Mouse (Mus musculus): ENCODE measurements around the gene Nrxn3. TPM values are rescaled to one million over a fixed set of nuclear protein-coding genes. Genes with fewer than 3 reads are reported as not detected.
A peak's percentile ranks its signal among the peaks of the same experiment; 100 is the strongest.

Nrxn3 gene
- polyA plus RNA-seq, 1 experiment from 2014 or later = 1.6 TPM

- WGBS = 2% methylated on average over 17 of the region's 17 CpGs
- no peaks in the 10 kb centered on the region for H3K9me3 ChIP-seq
Measured at GRCm38 (mm10) chr12:89812550-89813207, 1090.0 kb downstream of the Nrxn3 start.

GRCm38 (mm10) chr12:89813294-89813693 is 1090.6 kb downstream of the Nrxn3 start:
- Histone ChIP-seq H3K27ac (replicated peaks) (no peak overlapping the region), H3K36me3 (no peaks in the 10 kb centered on the region), H3K9ac (no peak overlapping the region), H3K4me1 (peaks cover 14% of the 10 kb centered on the region), H3K4me3 (peak overlapping the region; percentile 55), H3K9me3 (no peaks in the 10 kb centered on the region), H3K27me3 (replicated peaks) (peaks cover 35% of the 10 kb centered on the region), H3K4me2 (peak overlapping the region; percentile 79)
- no peak for ATAC-seq (ENCODE audit: extremely low read depth, insufficient number of reproducible peaks, low FRiP score, low TSS enrichment)
- 11% methylated on average over 13 of the region's 13 CpGs for WGBS

More at GRCm38 (mm10) chr12:89812550-89813207, 1090.0 kb downstream of the Nrxn3 start:
- Histone ChIP-seq H3K27ac (replicated peaks) (no peak overlapping the region), H3K4me2 (peak overlapping the region; percentile 79), H3K36me3 (no peaks in the 10 kb centered on the region), H3K4me1 (peaks cover 14% of the 10 kb centered on the region), H3K4me3 (peak overlapping the region; percentile 55), H3K9ac (peak overlapping the region; percentile 69), H3K27me3 (replicated peaks) (peaks cover 35% of the 10 kb centered on the region)
- 0 out of 2 replicates have a peak, but pooled peaks have one; percentile 9 for ATAC-seq (ENCODE audit: extremely low read depth, insufficient number of reproducible peaks, low FRiP score, low TSS enrichment)

GRCm38 (mm10) chr12:89813718-89814117 is 1091.0 kb downstream of the Nrxn3 start:
- Histone ChIP-seq H3K4me2 (peak overlapping the region; percentile 79), H3K4me1 (peaks cover 14% of the 10 kb centered on the region), H3K4me3 (peak overlapping the region; percentile 55), H3K27ac (replicated peaks) (no peak overlapping the region), H3K36me3 (no peaks in the 10 kb centered on the region), H3K9me3 (no peaks in the 10 kb centered on the region), H3K27me3 (replicated peaks) (peaks cover 35% of the 10 kb centered on the region), H3K9ac (no peak overlapping the region)
- ATAC-seq (ENCODE audit: extremely low read depth, insufficient number of reproducible peaks, low FRiP score, low TSS enrichment) = no peak
- 68% methylated on average over 5 of the region's 5 CpGs for WGBS

GRCm38 (mm10) chr12:89814536-89814935 is 1091.9 kb downstream of the Nrxn3 start:
- Histone ChIP-seq H3K4me2 (no peak overlapping the region), H3K27ac (replicated peaks) (no peak overlapping the region), H3K9me3 (no peaks in the 10 kb centered on the region), H3K27me3 (replicated peaks) (peaks cover 35% of the 10 kb centered on the region), H3K4me1 (peaks cover 11% of the 10 kb centered on the region), H3K4me3 (no peak overlapping the region), H3K9ac (no peak overlapping the region), H3K36me3 (no peaks in the 10 kb centered on the region)
- no peak for ATAC-seq (ENCODE audit: extremely low read depth, insufficient number of reproducible peaks, low FRiP score, low TSS enrichment)
- WGBS = 45% methylated on average over 4 of the region's 4 CpGs

- Histone ChIP-seq H3K9ac (no peak overlapping the region), H3K36me3 (no peaks in the 10 kb centered on the region), H3K27me3 (replicated peaks) (peaks cover 25% of the 10 kb centered on the region), H3K9me3 (no peaks in the 10 kb centered on the region), H3K4me2 (no peak overlapping the region), H3K4me3 (no peak overlapping the region), H3K27ac (replicated peaks) (no peak overlapping the region), H3K4me1 (peaks cover 4% of the 10 kb centered on the region; the same call in 1 of the 2 replicates)
- ATAC-seq (ENCODE audit: extremely low read depth, insufficient number of reproducible peaks, low FRiP score, low TSS enrichment) = no peak
- 66% methylated on average over 9 of the region's 9 CpGs for whole genome bisulfite sequencing
Measured at GRCm38 (mm10) chr12:89817072-89817773, 1094.5 kb downstream of the Nrxn3 start.

- WGBS = 85% methylated on average over 2 of the region's 2 CpGs
- Histone ChIP-seq H3K27me3 (replicated peaks) (peaks cover 24% of the 10 kb centered on the region), H3K27ac (replicated peaks) (no peak overlapping the region), H3K9ac (no peak overlapping the region), H3K9me3 (no peaks in the 10 kb centered on the region), H3K4me1 (peaks cover 3% of the 10 kb centered on the region; the same call in 1 of the 2 replicates), H3K4me2 (no peak overlapping the region), H3K4me3 (no peak overlapping the region), H3K36me3 (no peaks in the 10 kb centered on the region)
- ATAC-seq (ENCODE audit: extremely low read depth, insufficient number of reproducible peaks, low FRiP score, low TSS enrichment) = no peak
Measured at GRCm38 (mm10) chr12:89818200-89818599, 1095.5 kb downstream of the Nrxn3 start.

GRCm38 (mm10) chr12:89822141-89822540 is 1099.5 kb downstream of the Nrxn3 start:
- no peaks in the 10 kb centered on the region for H3K36me3 ChIP-seq
- no peaks in the 10 kb centered on the region; the same call in 1 of the 2 replicates for H3K27me3 ChIP-seq (replicated peaks)
- H3K9ac ChIP-seq = no peak overlapping the region
- H3K4me2 ChIP-seq = no peak overlapping the region
- no peaks in the 10 kb centered on the region for H3K4me1 ChIP-seq
- no peak overlapping the region for H3K27ac ChIP-seq (replicated peaks)
- no peak overlapping the region for H3K4me3 ChIP-seq
- ATAC-seq (ENCODE audit: extremely low read depth, insufficient number of reproducible peaks, low FRiP score, low TSS enrichment) = no peak
- no peaks in the 10 kb centered on the region for H3K9me3 ChIP-seq
- WGBS = 47% methylated on average over 4 of the region's 4 CpGs

- Histone ChIP-seq H3K4me3 (no peak overlapping the region), H3K27ac (replicated peaks) (no peak overlapping the region), H3K36me3 (no peaks in the 10 kb centered on the region), H3K9ac (no peak overlapping the region), H3K27me3 (replicated peaks) (no peaks in the 10 kb centered on the region), H3K9me3 (no peaks in the 10 kb centered on the region), H3K4me1 (no peaks in the 10 kb centered on the region), H3K4me2 (no peak overlapping the region)
- no peak for ATAC-seq (ENCODE audit: extremely low read depth, insufficient number of reproducible peaks, low FRiP score, low TSS enrichment)
- 79% methylated on average over 2 of the region's 2 CpGs for WGBS
Measured at GRCm38 (mm10) chr12:89829927-89830326, 1107.3 kb downstream of the Nrxn3 start.

GRCm38 (mm10) chr12:89830350-89830749 is 1107.7 kb downstream of the Nrxn3 start:
- Histone ChIP-seq H3K4me1 (no peaks in the 10 kb centered on the region), H3K9ac (no peak overlapping the region), H3K9me3 (no peaks in the 10 kb centered on the region), H3K27me3 (replicated peaks) (no peaks in the 10 kb centered on the region), H3K27ac (replicated peaks) (no peak overlapping the region), H3K4me3 (no peak overlapping the region), H3K36me3 (no peaks in the 10 kb centered on the region), H3K4me2 (no peak overlapping the region)
- no peak for ATAC-seq (ENCODE audit: extremely low read depth, insufficient number of reproducible peaks, low FRiP score, low TSS enrichment)
- 82% methylated on average over 5 of the region's 5 CpGs for WGBS

GRCm38 (mm10) chr12:89831300-89831699 is 1108.6 kb downstream of the Nrxn3 start:
- no peaks in the 10 kb centered on the region for H3K9me3 ChIP-seq
- no peak for ATAC-seq (ENCODE audit: extremely low read depth, insufficient number of reproducible peaks, low FRiP score, low TSS enrichment)
- no peak overlapping the region for H3K27ac ChIP-seq (replicated peaks)
- H3K36me3 ChIP-seq = no peaks in the 10 kb centered on the region
- H3K9ac ChIP-seq = no peak overlapping the region
- H3K4me1 ChIP-seq = no peaks in the 10 kb centered on the region
- no peaks in the 10 kb centered on the region for H3K27me3 ChIP-seq (replicated peaks)
- 80% methylated on average over 6 of the region's 6 CpGs for WGBS
- no peak overlapping the region for H3K4me2 ChIP-seq
- H3K4me3 ChIP-seq = no peak overlapping the region

- H3K4me2 ChIP-seq = no peak overlapping the region
- no peak for ATAC-seq (ENCODE audit: extremely low read depth, insufficient number of reproducible peaks, low FRiP score, low TSS enrichment)
- no peaks in the 10 kb centered on the region for H3K36me3 ChIP-seq
- H3K9me3 ChIP-seq = no peaks in the 10 kb centered on the region
- no peak overlapping the region for H3K9ac ChIP-seq
- no peak overlapping the region for H3K4me3 ChIP-seq
- 36% methylated on average over 3 of the region's 3 CpGs for WGBS
- H3K27me3 ChIP-seq (replicated peaks) = no peaks in the 10 kb centered on the region
- H3K4me1 ChIP-seq = no peaks in the 10 kb centered on the region
- H3K27ac ChIP-seq (replicated peaks) = no peak overlapping the region
Measured at GRCm38 (mm10) chr12:89836271-89836670, 1113.6 kb downstream of the Nrxn3 start.
